Mouse (Mus musculus) 3134 (cell line): ENCODE results near the gene Gm10413.
"Not testable (repeated sequence)": the region's sequence is repeated elsewhere in the genome, so short reads cannot be mapped to it uniquely, and the experiment has no call there.

ENCODE experiments used
- DNase-seq: peaks from one replicate; pipeline ENCODE4 v3.0.0-alpha.2; 2011; ENCODE audit warnings: low spot score; ENCODE audit not compliant: insufficient read length; ENCODE audit errors: extremely low read depth

The Gm10413 gene

GRCm38 (mm10) chr14:3394793-3395192 lies at the start of gene Gm10413:
Gene Gm10413 (plus strand): TSS chr14:3395093.
- DNase-seq = not testable (repeated sequence)

DNA sequence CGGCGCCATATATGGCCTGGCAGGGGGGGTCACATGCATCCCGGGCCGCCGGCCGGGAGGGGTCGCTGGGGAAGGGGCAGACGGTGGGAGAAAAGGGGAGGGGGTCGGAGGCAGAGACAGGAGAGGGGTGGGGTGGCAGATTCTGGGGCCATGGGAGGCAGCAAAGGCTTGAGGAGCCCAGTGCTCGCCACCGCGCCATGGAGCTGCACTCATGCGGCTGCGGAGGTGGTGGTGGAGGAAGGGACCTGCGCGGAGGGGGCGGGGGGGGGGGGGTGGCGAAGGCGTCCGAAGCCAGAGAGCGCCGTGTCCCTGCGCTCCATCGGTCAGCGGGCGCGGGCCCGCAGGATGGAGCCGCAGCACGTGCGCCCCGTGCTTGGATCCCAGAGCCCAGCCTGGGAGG lies 17.4 kb downstream of the Gm10413 start, which contains the start of gene Gm10409:
TSS of gene Gm10409 (plus strand) at position 301 of the 400 bp plus-strand sequence.
- not testable (repeated sequence) for DNase-seq

GRCm38 (mm10) chr14:3427803-3428202 lies 32.9 kb downstream of the Gm10413 start, which contains the start of gene Gm3005:
Gene Gm3005 (plus strand): TSS chr14:3428103.
- not testable (repeated sequence) for DNase-seq

- not testable (repeated sequence) for DNase-seq
Measured at GRCm38 (mm10) chr14:3449079-3449478, 54.2 kb downstream of the Gm10413 start, which contains the start of gene Gm10408. Gene Gm10408 (plus strand): TSS chr14:3449379.
